Mouse (Mus musculus) forebrain, embryonic 16.5 days (tissue): ENCODE measurements around the gene Scn9a. TPM values are rescaled to one million over a fixed set of nuclear protein-coding genes. Genes with fewer than 3 reads are reported as not detected.

Experiments used
- polyA plus RNA-seq: library from polyadenylated mRNA; unstranded; fragments of >200 nt; fragmentation: Nextera tagmentation; extraction: Ambion mirVana; gene quantifications from 2 replicates; pipeline ENCODE4 v1.2.1, GENCODE M21; 2015

Gene Scn9a
- polyA plus RNA-seq, 1 experiment from 2014 or later: 7.1 TPM

Other genes with a start within 250 kb of the Scn9a start
- gene Scn1a, start 194.1 kb downstream of the Scn9a start, polyA plus RNA-seq: 12.3 and 13.6 TPM in 2 replicates
- gene Scn7a, start 150.0 kb upstream of the Scn9a start, polyA plus RNA-seq: 0.02 TPM in 1 of 2 replicates, not detected in the other